Mouse (Mus musculus) c-Kit-positive CD71-positive TER-119-negative erythroid progenitor cells, embryonic 14.5 days (primary cell): Measurements from ENCODE around the gene Klhl29.

Experiments used
- DNase-seq: peaks from one replicate; pipeline ENCODE4 v3.0.0-alpha.2; 2013; ENCODE audit warnings: low read depth

Klhl29 gene

GRCm38 (mm10) chr12:5375616-5376461, at the start of gene Klhl29:
TSS of gene Klhl29 (minus strand) at chr12:5375682.
- no peak for DNase-seq

- no peak for DNase-seq
Measured at GRCm38 (mm10) chr12:5425276-5425675, 49.8 kb upstream of the Klhl29 start.

- DNase-seq: no peak
Measured at GRCm38 (mm10) chr12:5415806-5416205, 40.3 kb upstream of the Klhl29 start.

GRCm38 (mm10) chr12:5413976-5414375, 38.5 kb upstream of the Klhl29 start:
- DNase-seq: no peak

GRCm38 (mm10) chr12:5411761-5412537, 36.5 kb upstream of the Klhl29 start:
- DNase-seq: no peak

GRCm38 (mm10) chr12:5411346-5411745, 35.9 kb upstream of the Klhl29 start:
- DNase-seq: no peak

- DNase-seq: peak; percentile 16
Measured at GRCm38 (mm10) chr12:5410391-5411115, 35.1 kb upstream of the Klhl29 start.

GRCm38 (mm10) chr12:5407175-5407574, 31.7 kb upstream of the Klhl29 start:
- no peak for DNase-seq

GRCm38 (mm10) chr12:5397423-5397822, 21.9 kb upstream of the Klhl29 start:
- no peak for DNase-seq

GRCm38 (mm10) chr12:5395188-5395587, 19.7 kb upstream of the Klhl29 start:
- DNase-seq: no peak

GRCm38 (mm10) chr12:5387112-5387511, 11.6 kb upstream of the Klhl29 start:
- no peak for DNase-seq

GRCm38 (mm10) chr12:5386688-5387087, 11.2 kb upstream of the Klhl29 start:
- no peak for DNase-seq

- no peak for DNase-seq
Measured at GRCm38 (mm10) chr12:5381694-5382093, 6.2 kb upstream of the Klhl29 start.

- no peak for DNase-seq
Measured at GRCm38 (mm10) chr12:5374684-5375615, 532 bp downstream of the Klhl29 start.

GRCm38 (mm10) chr12:5374196-5374683, 1.2 kb downstream of the Klhl29 start:
- DNase-seq: no peak

- no peak for DNase-seq
Measured at GRCm38 (mm10) chr12:5373641-5374195, 1.8 kb downstream of the Klhl29 start.

- DNase-seq: no peak
Measured at GRCm38 (mm10) chr12:5369396-5369795, 6.1 kb downstream of the Klhl29 start.

- DNase-seq: no peak
Measured at GRCm38 (mm10) chr12:5364836-5365235, 10.6 kb downstream of the Klhl29 start.

- no peak for DNase-seq
Measured at GRCm38 (mm10) chr12:5363961-5364634, 11.4 kb downstream of the Klhl29 start.

GRCm38 (mm10) chr12:5359065-5359464, 16.4 kb downstream of the Klhl29 start:
- no peak for DNase-seq
